Mouse (Mus musculus) embryonic facial prominence, embryonic 15.5 days (tissue): ENCODE data around the gene Smyd2. TPM values are rescaled to one million over a fixed set of nuclear protein-coding genes. Genes with fewer than 3 reads are reported as not detected.
A peak's percentile ranks its signal among the peaks of the same experiment; 100 is the strongest.

Experiments
- ATAC-seq: fragments of 200-750 bp; cut with Nextera tagmentation; 2 replicates; pipeline ENCODE4 v1.8.0; 2017; ENCODE audit warnings: low read depth, moderate TSS enrichment; ENCODE audit not compliant: insufficient number of reproducible peaks, low FRiP score, low TSS enrichment
- H3K27ac ChIP-seq: fragments of 300-500 bp; sonication (generic); replicated peaks from 2 replicates; pipeline ENCODE4 v1.5.1; 2015; ENCODE audit warnings: mild to moderate bottlenecking, inconsistent platforms
- H3K27me3 ChIP-seq: fragments of 300-500 bp; sonication (generic); 2 replicates; pipeline ENCODE4 v1.6.1; 2015; ENCODE audit warnings: inconsistent platforms
- H3K36me3 ChIP-seq: fragments of 300-500 bp; sonication (generic); 2 replicates; pipeline ENCODE4 v1.6.1; 2015; ENCODE audit warnings: mild to moderate bottlenecking, inconsistent platforms
- H3K4me1 ChIP-seq: fragments of 300-500 bp; sonication (generic); 2 replicates; pipeline ENCODE4 v1.6.1; 2015; ENCODE audit warnings: inconsistent platforms
- H3K4me2 ChIP-seq: fragments of 300-500 bp; sonication (generic); replicated peaks from 2 replicates; pipeline ENCODE4 v1.6.1; 2015; ENCODE audit warnings: mild to moderate bottlenecking, inconsistent platforms
- H3K4me3 ChIP-seq: fragments of 300-500 bp; sonication (generic); replicated peaks from 2 replicates; pipeline ENCODE4 v1.5.1; 2015; ENCODE audit warnings: mild to moderate bottlenecking, inconsistent platforms
- H3K9ac ChIP-seq: fragments of 300-500 bp; sonication (generic); 2 replicates; pipeline ENCODE4 v1.6.1; 2015; ENCODE audit warnings: inconsistent platforms
- H3K9me3 ChIP-seq: fragments of 300-500 bp; sonication (generic); replicated peaks from 2 replicates; pipeline ENCODE4 v1.6.1; 2016; ENCODE audit warnings: inconsistent platforms
- WGBS: fragments of 180-500 bp; shearing (Covaris S2); methylation state at CpG from one replicate; pipeline ENCODE4 v1.1.7; 2015; 5-methylcytosine and 5-hydroxymethylcytosine counted together
- polyA plus RNA-seq: library from polyadenylated mRNA; unstranded; fragments of >200 nt; fragmentation: Nextera tagmentation; extraction: Ambion mirVana; gene quantifications from 2 replicates; pipeline ENCODE4 v1.2.1, GENCODE M21; 2015

Gene Smyd2
- polyA plus RNA-seq, 1 experiment from 2014 or later, result 86.3 TPM

DNA sequence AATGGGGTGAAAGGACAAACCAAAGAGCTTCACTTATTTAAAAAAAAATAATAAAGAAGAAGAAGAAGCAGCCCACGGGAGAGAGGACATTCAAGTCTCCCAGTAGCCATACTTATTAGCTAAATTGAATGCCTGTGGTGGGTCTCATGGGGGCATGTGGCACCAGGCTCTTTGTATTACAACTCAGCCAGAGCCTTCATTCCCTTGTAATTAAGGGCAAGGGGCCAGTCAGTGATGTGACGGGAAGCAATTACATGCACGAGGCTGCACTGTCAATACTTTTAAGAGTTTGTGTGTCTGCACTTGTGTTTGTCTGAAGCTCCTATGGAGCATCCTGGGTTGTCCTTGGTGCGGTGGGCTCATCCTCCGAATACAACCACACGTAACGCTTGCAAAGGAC, 10.8 kb upstream of the Smyd2 start:
- Histone ChIP-seq H3K36me3 (no peaks in the 10 kb centered on the region), H3K27ac (no peak overlapping the region), H3K4me3 (no peak overlapping the region), H3K9me3 (no peaks in the 10 kb centered on the region), H3K4me1 (peaks cover 4% of the 10 kb centered on the region; the same call in 1 of the 2 replicates), H3K27me3 (no peaks in the 10 kb centered on the region), H3K4me2 (no peak overlapping the region), H3K9ac (no peak overlapping the region)
- 66% methylated on average over 7 of the region's 7 CpGs for WGBS
- ATAC-seq, result no peak

GRCm38 (mm10) chr1:189932190-189932589, 10.0 kb upstream of the Smyd2 start:
- peaks cover 4% of the 10 kb centered on the region; the same call in 1 of the 2 replicates for H3K4me1 ChIP-seq
- H3K27ac ChIP-seq, result no peak overlapping the region
- no peak for ATAC-seq
- H3K9me3 ChIP-seq, result no peaks in the 10 kb centered on the region
- 79% methylated on average over 12 of the region's 12 CpGs for WGBS
- no peak overlapping the region for H3K4me3 ChIP-seq
- H3K9ac ChIP-seq, result no peak overlapping the region
- H3K36me3 ChIP-seq, result no peaks in the 10 kb centered on the region
- no peaks in the 10 kb centered on the region for H3K27me3 ChIP-seq
- no peak overlapping the region for H3K4me2 ChIP-seq

DNA sequence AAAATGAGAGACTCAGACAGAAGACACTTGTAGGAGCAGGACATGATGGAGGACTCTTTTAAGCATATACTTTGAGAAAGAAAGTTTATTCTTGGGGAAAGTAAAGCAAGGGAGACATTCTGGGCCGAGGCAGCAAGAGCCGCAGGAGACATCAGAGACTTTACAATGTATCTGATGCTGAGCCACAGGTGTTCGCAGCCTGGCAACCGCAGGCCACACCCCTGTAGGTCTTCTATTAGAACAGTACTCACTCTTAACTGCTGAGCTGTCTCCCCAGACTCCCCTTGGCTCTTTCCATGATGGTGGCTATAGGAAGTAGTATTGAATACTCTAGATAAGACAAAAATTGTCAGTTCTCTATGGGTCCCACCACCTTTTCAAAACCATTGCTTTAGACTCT, 7.7 kb upstream of the Smyd2 start:
- Histone ChIP-seq H3K4me2 (no peak overlapping the region), H3K4me3 (no peak overlapping the region), H3K27me3 (no peaks in the 10 kb centered on the region), H3K4me1 (peaks cover 4% of the 10 kb centered on the region; the same call in 1 of the 2 replicates), H3K9ac (no peak overlapping the region), H3K9me3 (no peaks in the 10 kb centered on the region), H3K36me3 (no peaks in the 10 kb centered on the region), H3K27ac (no peak overlapping the region)
- 63% methylated on average over 4 of the region's 4 CpGs for WGBS
- ATAC-seq, result no peak

DNA sequence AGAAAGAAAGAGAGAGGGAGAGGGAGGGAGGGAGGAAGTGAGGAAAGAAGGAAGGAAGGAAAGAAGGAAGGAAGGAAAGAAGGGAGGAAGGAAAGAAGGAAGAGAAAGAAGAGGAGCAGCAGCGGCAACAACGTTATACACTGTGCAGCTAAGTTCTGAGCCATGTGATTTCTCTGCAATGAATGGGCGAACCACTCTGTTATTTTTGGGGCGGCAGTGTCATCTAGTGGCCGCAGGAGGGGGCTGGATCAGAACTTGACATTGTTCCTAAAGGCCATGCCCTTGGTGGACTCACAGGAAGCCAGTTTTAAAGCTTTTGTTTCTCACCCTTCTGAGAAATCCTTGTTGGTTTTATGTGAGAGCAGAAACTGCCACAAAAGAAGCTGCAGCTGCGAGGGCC, 5.5 kb upstream of the Smyd2 start:
- 7% methylated on average over 6 of the region's 6 CpGs for WGBS
- Histone ChIP-seq H3K27ac (no peak overlapping the region), H3K9ac (no peak overlapping the region), H3K4me3 (no peak overlapping the region), H3K4me1 (peaks cover 5% of the 10 kb centered on the region; the same call in 1 of the 2 replicates), H3K36me3 (no peaks in the 10 kb centered on the region), H3K27me3 (no peaks in the 10 kb centered on the region), H3K9me3 (no peaks in the 10 kb centered on the region), H3K4me2 (no peak overlapping the region)
- ATAC-seq, result no peak

DNA sequence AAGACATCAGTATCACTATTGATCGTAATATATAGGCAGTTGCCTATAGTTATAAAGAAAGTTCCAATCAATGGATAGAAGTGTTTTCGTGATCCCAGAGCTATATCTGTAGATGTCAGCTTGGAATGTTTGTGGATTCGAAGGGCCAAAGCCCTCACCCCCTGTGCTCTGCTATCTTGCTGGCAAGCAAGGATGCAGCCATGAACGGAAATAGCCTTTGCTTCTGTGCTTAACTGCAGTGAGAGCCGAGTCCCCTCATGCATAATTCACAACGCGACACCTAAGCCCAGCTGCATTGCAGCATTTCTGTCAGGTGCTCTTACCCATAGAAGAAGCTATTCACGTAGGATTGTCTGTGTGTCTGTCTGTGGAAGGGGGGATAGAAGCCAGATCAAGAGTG, 4.1 kb upstream of the Smyd2 start:
- no peak overlapping the region for H3K4me3 ChIP-seq
- no peaks in the 10 kb centered on the region for H3K27me3 ChIP-seq
- H3K4me2 ChIP-seq, result no peak overlapping the region
- H3K9ac ChIP-seq, result no peak overlapping the region
- H3K4me1 ChIP-seq, result peaks cover 14% of the 10 kb centered on the region
- no peaks in the 10 kb centered on the region for H3K36me3 ChIP-seq
- WGBS, result 72% methylated on average over 8 of the region's 8 CpGs
- no peaks in the 10 kb centered on the region for H3K9me3 ChIP-seq
- H3K27ac ChIP-seq, result no peak overlapping the region
- no peak for ATAC-seq

DNA sequence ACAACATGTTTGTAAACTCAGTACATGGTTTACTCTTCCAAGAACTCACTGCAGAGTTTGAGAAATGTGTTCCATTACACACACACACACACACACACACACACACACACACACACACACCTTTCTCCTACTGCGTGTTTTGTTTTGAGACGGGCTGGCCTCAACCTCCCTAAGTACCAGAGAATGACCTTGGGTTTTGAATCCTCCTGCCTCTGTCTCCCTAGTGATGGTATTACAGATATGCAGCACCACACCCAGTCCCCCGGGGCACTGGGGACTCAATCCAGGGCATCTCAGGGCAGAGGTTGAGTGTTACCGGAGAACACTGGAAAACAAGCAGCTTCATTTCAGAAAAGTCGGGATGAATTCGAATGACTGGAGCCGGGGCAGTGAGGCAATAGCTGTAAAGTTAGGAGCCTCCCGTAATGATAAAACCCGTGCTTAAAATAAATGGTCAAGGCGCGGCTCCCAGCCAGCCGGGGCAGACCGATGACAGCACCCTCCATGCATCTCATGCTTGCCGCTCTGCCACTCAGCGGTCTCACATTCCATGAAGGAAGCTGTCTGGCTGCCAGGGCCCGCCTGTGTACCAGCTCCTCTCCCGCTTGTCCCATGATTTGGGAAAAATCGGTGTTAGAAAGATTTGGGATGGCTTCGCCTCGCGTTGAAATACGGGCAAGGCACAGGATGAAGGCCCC, 1.9 kb upstream of the Smyd2 start:
- H3K27ac ChIP-seq, result no peak overlapping the region
- peaks cover 29% of the 10 kb centered on the region for H3K4me1 ChIP-seq
- no peak overlapping the region for H3K4me2 ChIP-seq
- ATAC-seq, result no peak
- no peak overlapping the region for H3K4me3 ChIP-seq
- no peaks in the 10 kb centered on the region for H3K27me3 ChIP-seq
- H3K9me3 ChIP-seq, result no peaks in the 10 kb centered on the region
- no peaks in the 10 kb centered on the region for H3K36me3 ChIP-seq
- no peak overlapping the region for H3K9ac ChIP-seq
- WGBS, result 74% methylated on average over 22 of the region's 22 CpGs

GRCm38 (mm10) chr1:189923157-189923556, 994 bp upstream of the Smyd2 start:
- no peak for ATAC-seq
- no peaks in the 10 kb centered on the region for H3K27me3 ChIP-seq
- H3K27ac ChIP-seq, result no peak overlapping the region
- no peaks in the 10 kb centered on the region for H3K36me3 ChIP-seq
- no peak overlapping the region for H3K4me2 ChIP-seq
- peaks cover 29% of the 10 kb centered on the region for H3K4me1 ChIP-seq
- H3K4me3 ChIP-seq, result no peak overlapping the region
- H3K9ac ChIP-seq, result no peak overlapping the region
- no peaks in the 10 kb centered on the region for H3K9me3 ChIP-seq
- 83% methylated on average over 4 of the region's 4 CpGs for WGBS

DNA sequence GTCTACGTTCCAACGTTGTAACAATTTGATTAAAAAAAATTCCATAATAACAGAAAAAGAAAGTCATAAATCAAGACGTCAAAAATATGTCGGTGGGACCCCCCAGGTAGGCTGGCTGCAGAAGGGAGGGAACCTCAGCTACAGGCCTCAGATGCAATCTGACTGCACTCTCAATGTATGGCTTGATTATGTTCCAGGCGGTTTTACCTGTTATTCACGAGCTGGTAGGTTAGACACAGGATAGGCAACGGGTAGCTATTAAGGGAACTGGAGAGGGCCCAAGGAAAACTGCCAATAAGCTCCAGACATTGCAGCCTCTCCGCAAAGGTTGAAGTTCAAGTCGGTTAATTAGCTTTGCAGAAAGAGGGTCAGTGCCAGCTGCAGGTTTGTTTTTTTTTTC, 558 bp upstream of the Smyd2 start:
- Histone ChIP-seq H3K27me3 (no peaks in the 10 kb centered on the region), H3K36me3 (no peaks in the 10 kb centered on the region)
- 15% methylated on average over 9 of the region's 9 CpGs for WGBS

DNA sequence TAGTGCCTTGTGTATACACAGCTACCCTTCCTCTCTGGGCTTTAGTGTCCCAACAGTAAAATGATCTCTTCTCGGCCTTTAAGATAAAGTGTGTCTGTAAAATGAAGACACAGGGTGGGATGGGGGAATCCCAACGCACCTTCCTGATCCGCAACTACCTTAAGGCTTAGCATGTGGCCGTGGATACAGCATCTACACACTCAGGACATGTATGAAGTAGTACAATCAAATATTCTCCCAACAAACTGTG, 670 bp downstream of the Smyd2 start:
- Histone ChIP-seq H3K27ac (no peak overlapping the region), H3K4me3 (peak overlapping the region; percentile 76)
- 3% methylated on average over 4 of the region's 4 CpGs for WGBS

More for the DNA sequence above, 558 bp upstream of the Smyd2 start:
- Histone ChIP-seq H3K27ac (peak overlapping the region; percentile 73; the same call in 1 of the 2 replicates), H3K4me2 (peak overlapping the region; percentile 91), H3K9me3 (no peaks in the 10 kb centered on the region), H3K9ac (no peak overlapping the region), H3K4me3 (peak overlapping the region; percentile 76), H3K4me1 (peaks cover 29% of the 10 kb centered on the region)
- ATAC-seq, result no peak

DNA sequence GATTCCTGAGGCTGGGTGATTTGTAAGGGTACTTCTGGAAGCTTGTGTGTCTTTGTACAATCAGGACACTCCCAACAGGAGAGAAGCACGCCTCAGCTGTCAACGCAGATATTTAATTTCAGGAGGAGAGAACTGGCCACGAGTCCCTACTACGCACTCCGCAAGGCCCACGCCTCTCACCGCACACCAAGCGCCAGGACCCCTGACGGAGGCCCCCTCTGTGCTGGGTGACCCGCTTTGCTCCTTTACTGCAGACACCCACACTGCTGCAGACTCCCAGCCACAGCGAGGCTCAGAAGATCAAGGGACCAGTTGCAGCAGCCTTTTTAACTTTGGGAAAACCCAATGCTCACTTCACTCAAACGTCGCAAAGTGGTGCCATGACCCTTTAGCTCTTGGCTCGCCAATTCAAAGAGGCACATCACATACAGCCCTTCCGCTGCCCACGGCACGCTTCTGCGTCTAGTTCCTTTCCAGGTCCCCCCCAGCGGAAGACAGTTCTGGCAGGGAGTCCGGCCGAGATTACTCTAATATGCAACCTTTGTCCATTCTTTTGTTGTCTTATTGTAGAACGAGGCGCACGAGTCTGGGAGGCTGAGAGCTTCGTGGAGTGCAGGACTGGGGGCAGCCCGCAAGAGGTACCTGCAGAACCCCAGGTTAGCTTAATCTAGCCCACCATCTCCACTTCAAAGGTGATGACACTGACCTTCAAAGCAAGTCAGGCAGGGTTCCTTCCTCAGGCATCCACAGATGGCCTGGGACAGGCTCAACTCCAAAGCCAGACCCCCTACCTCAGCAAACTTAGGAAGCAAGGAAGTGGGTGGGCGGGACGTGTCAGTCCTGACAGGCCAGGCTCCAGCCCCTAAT, 1.2 kb downstream of the Smyd2 start:
- H3K4me3 ChIP-seq, result peak overlapping the region; percentile 76
- 47% methylated on average over 28 of the region's 28 CpGs for WGBS
- no peaks in the 10 kb centered on the region for H3K27me3 ChIP-seq
- ATAC-seq, result 0 out of 2 replicates have a peak, but pooled peaks have one; percentile 22
- peak overlapping the region; percentile 91 for H3K4me2 ChIP-seq
- no peak overlapping the region for H3K27ac ChIP-seq
- no peaks in the 10 kb centered on the region for H3K9me3 ChIP-seq
- H3K36me3 ChIP-seq, result no peaks in the 10 kb centered on the region
- H3K4me1 ChIP-seq, result peaks cover 29% of the 10 kb centered on the region
- H3K9ac ChIP-seq, result no peak overlapping the region

More for the DNA sequence above, 670 bp downstream of the Smyd2 start:
- ATAC-seq, result 0 out of 2 replicates have a peak, but pooled peaks have one; percentile 0
- Histone ChIP-seq H3K4me2 (peak overlapping the region; percentile 91), H3K9me3 (no peaks in the 10 kb centered on the region), H3K9ac (peak overlapping the region; percentile 80), H3K36me3 (no peaks in the 10 kb centered on the region), H3K4me1 (peaks cover 29% of the 10 kb centered on the region), H3K27me3 (no peaks in the 10 kb centered on the region)

GRCm38 (mm10) chr1:189919756-189920155, 2.4 kb downstream of the Smyd2 start:
- Histone ChIP-seq H3K27me3 (no peaks in the 10 kb centered on the region), H3K27ac (no peak overlapping the region), H3K9me3 (no peaks in the 10 kb centered on the region), H3K4me2 (no peak overlapping the region), H3K9ac (no peak overlapping the region), H3K36me3 (no peaks in the 10 kb centered on the region), H3K4me3 (no peak overlapping the region), H3K4me1 (peaks cover 29% of the 10 kb centered on the region)
- 68% methylated on average over 3 of the region's 3 CpGs for WGBS
- no peak for ATAC-seq
